Mouse (Mus musculus): ENCODE measurements at regions not wholly inside any gene's neighbourhood (a gene's known extent, or its start where the extent isn't known, plus 50 kb on each side); places are given as distances from the start of the nearest gene placed in this dataset.

- in situ Hi-C loops (cut with MseI, MboI), result no loop called here
Observed at GRCm38 (mm10) chr8:46898697-46899445, 87.8 kb upstream of the Enpp6 start.

GRCm38 (mm10) chr8:46900826-46901225 is 85.9 kb upstream of the Enpp6 start:
- in situ Hi-C loops (cut with MseI, MboI), result no loop called here

GRCm38 (mm10) chr8:46904731-46905130 is 82.0 kb upstream of the Enpp6 start:
- in situ Hi-C loops (cut with MseI, MboI), result no loop called here

- in situ Hi-C loops (cut with MseI, MboI), result no loop called here
Observed at GRCm38 (mm10) chr8:46907390-46907789, 79.3 kb upstream of the Enpp6 start.

- in situ Hi-C loops (cut with MseI, MboI), result no loop called here
Observed at GRCm38 (mm10) chr8:46908186-46908585, 78.5 kb upstream of the Enpp6 start.

GRCm38 (mm10) chr8:46913956-46914355 is 72.7 kb upstream of the Enpp6 start:
- in situ Hi-C loops (cut with MseI, MboI), result no loop called here

GRCm38 (mm10) chr8:46920071-46920470 is 66.6 kb upstream of the Enpp6 start:
- in situ Hi-C loops (cut with MseI, MboI), result no loop called here

- in situ Hi-C loops (cut with MseI, MboI), result no loop called here
Observed at GRCm38 (mm10) chr8:46921075-46921474, 65.6 kb upstream of the Enpp6 start.

- in situ Hi-C loops (cut with MseI, MboI), result no loop called here
Observed at GRCm38 (mm10) chr8:46921585-46921984, 65.1 kb upstream of the Enpp6 start.

- in situ Hi-C loops (cut with MseI, MboI), result loop anchor here in 1 of 2 experiments (25.0 kb wide), 1 partner anchor 238 kb away; no protein-coding TSS in a partner anchor
Observed at GRCm38 (mm10) chr8:46924787-46925548, 61.7 kb upstream of the Enpp6 start.

- in situ Hi-C loops (cut with MseI, MboI), result loop anchor here in 1 of 2 experiments (25.0 kb wide), 1 partner anchor 241 kb away; no protein-coding TSS in a partner anchor
Observed at GRCm38 (mm10) chr8:46928718-46929117, 58.0 kb upstream of the Enpp6 start.

GRCm38 (mm10) chr8:46929678-46930077 is 57.0 kb upstream of the Enpp6 start:
- in situ Hi-C loops (cut with MseI, MboI), result loop anchor here in 1 of 2 experiments (25.0 kb wide), 1 partner anchor 242 kb away; no protein-coding TSS in a partner anchor

- in situ Hi-C loops (cut with MseI, MboI), result loop anchor here in 1 of 2 experiments (25.0 kb wide), 1 partner anchor 244 kb away; no protein-coding TSS in a partner anchor
Observed at GRCm38 (mm10) chr8:46931267-46931666, 55.4 kb upstream of the Enpp6 start.

- in situ Hi-C loops (cut with MseI, MboI), result loop anchor here in 1 of 2 experiments (25.0 kb wide), 1 partner anchor 246 kb away; no protein-coding TSS in a partner anchor
Observed at GRCm38 (mm10) chr8:46933256-46933655, 53.4 kb upstream of the Enpp6 start.

GRCm38 (mm10) chr8:46934254-46934653 is 52.4 kb upstream of the Enpp6 start:
- in situ Hi-C loops (cut with MseI, MboI), result loop anchor here in 1 of 2 experiments (25.0 kb wide), 1 partner anchor 247 kb away; no protein-coding TSS in a partner anchor

GRCm38 (mm10) chr8:46934898-46935297 is 51.8 kb upstream of the Enpp6 start:
- in situ Hi-C loops (cut with MseI, MboI), result loop anchor here in 1 of 2 experiments (25.0 kb wide), 1 partner anchor 248 kb away; no protein-coding TSS in a partner anchor

- in situ Hi-C loops (cut with MseI, MboI), result loop anchor here in 1 of 2 experiments (25.0 kb wide), 1 partner anchor 249 kb away; no protein-coding TSS in a partner anchor
Observed at GRCm38 (mm10) chr8:46936039-46936438, 50.6 kb upstream of the Enpp6 start.

Data from mouse trophoblast stem cell (cell line).